Mouse (Mus musculus) urinary bladder, adult 2 months (tissue): ENCODE measurements around the gene C1qbp. TPM values are rescaled to one million over a fixed set of nuclear protein-coding genes. Genes with fewer than 3 reads are reported as not detected.

ENCODE experiments used
- DNase-seq: peaks from one replicate; pipeline ENCODE4 v3.0.0; 2022; ENCODE audit warnings: low spot score
- polyA plus RNA-seq: library from polyadenylated mRNA; depleted of rRNA; stranded (reverse); fragments of >200 nt; gene quantifications from 2 replicates; pipeline ENCODE4 v1.2.3, GENCODE M21; 2012; rRNA removed

Gene C1qbp
- 102 and 120 TPM in 2 replicates for polyA plus RNA-seq

GRCm38 (mm10) chr11:70982557-70983228 is at the start of gene C1qbp:
Gene C1qbp (minus strand): TSS chr11:70983026.
- DNase-seq, result peak; percentile 97

GRCm38 (mm10) chr11:71032070-71032469 is 49.2 kb upstream of the C1qbp start:
- no peak for DNase-seq

GRCm38 (mm10) chr11:71029403-71030118 is 46.7 kb upstream of the C1qbp start:
- no peak for DNase-seq

- DNase-seq, result no peak
Observed at GRCm38 (mm10) chr11:71028280-71028679, 45.5 kb upstream of the C1qbp start.

GRCm38 (mm10) chr11:71019201-71020068 is 36.6 kb upstream of the C1qbp start, which contains the start of the genes Mis12 and Derl2:
Gene Mis12 (plus strand): TSS chr11:71019611.
Gene Derl2 (minus strand): TSS chr11:71019841.
- DNase-seq, result peak; percentile 92

- no peak for DNase-seq
Observed at GRCm38 (mm10) chr11:71018416-71019200, 35.8 kb upstream of the C1qbp start.

- no peak for DNase-seq
Observed at GRCm38 (mm10) chr11:71017051-71017450, 34.2 kb upstream of the C1qbp start.

GRCm38 (mm10) chr11:71012743-71013142 is 29.9 kb upstream of the C1qbp start:
- no peak for DNase-seq

GRCm38 (mm10) chr11:71008321-71008720 is 25.5 kb upstream of the C1qbp start:
- DNase-seq, result no peak

GRCm38 (mm10) chr11:71007831-71008230 is 25.0 kb upstream of the C1qbp start:
- no peak for DNase-seq

GRCm38 (mm10) chr11:71007026-71007425 is 24.2 kb upstream of the C1qbp start:
- no peak for DNase-seq

- no peak for DNase-seq
Observed at GRCm38 (mm10) chr11:71005046-71005445, 22.2 kb upstream of the C1qbp start.

GRCm38 (mm10) chr11:71004316-71004773 is 21.5 kb upstream of the C1qbp start, which contains the start of gene Dhx33:
Gene Dhx33 (minus strand): TSS chr11:71004437.
- DNase-seq, result peak; percentile 81

- no peak for DNase-seq
Observed at GRCm38 (mm10) chr11:71003611-71004315, 20.9 kb upstream of the C1qbp start.

- no peak for DNase-seq
Observed at GRCm38 (mm10) chr11:71001167-71001566, 18.3 kb upstream of the C1qbp start.

GRCm38 (mm10) chr11:70982030-70982429 is 796 bp downstream of the C1qbp start:
- no peak for DNase-seq

- DNase-seq, result no peak
Observed at GRCm38 (mm10) chr11:70980751-70981510, 1.9 kb downstream of the C1qbp start.

- DNase-seq, result no peak
Observed at GRCm38 (mm10) chr11:70980232-70980631, 2.6 kb downstream of the C1qbp start.

GRCm38 (mm10) chr11:70977293-70977692 is 5.5 kb downstream of the C1qbp start:
- no peak for DNase-seq

- no peak for DNase-seq
Observed at GRCm38 (mm10) chr11:70975193-70975592, 7.6 kb downstream of the C1qbp start.
